Mouse (Mus musculus): ENCODE measurements around the gene Gng8.

The Gng8 gene

DNA sequence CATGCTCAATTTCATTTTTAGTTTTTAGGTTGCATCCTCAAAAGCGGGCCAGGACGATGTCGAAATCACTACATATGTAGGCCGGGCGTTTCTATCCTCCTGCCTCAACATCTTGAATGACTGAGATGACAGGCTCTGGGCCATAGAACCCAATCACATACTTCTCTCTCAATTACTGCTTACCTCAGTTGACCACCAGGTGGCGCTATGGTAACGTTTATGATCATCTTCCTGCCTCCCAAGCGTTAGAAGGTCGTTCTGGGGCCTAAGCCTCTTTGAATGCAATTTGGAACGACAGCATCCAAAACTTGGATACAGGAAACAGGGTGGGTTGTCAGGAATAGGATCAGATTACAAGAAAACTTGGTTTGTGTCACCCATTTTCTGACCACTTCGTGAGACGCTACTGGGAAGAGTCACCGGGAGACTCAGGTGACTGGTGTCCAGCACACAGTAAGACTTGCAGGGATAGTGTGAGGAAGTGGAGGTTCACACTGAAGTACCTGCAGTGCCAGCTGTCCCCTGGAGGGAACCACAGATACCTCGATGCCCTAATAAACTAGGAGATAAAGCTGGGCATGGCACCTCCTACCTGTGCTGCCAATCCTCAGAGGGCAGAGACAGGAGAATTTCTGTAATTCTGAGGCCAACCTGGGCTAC, 40.5 kb downstream of the Gng8 start:
- DNase-seq = peak; percentile 86

DNA sequence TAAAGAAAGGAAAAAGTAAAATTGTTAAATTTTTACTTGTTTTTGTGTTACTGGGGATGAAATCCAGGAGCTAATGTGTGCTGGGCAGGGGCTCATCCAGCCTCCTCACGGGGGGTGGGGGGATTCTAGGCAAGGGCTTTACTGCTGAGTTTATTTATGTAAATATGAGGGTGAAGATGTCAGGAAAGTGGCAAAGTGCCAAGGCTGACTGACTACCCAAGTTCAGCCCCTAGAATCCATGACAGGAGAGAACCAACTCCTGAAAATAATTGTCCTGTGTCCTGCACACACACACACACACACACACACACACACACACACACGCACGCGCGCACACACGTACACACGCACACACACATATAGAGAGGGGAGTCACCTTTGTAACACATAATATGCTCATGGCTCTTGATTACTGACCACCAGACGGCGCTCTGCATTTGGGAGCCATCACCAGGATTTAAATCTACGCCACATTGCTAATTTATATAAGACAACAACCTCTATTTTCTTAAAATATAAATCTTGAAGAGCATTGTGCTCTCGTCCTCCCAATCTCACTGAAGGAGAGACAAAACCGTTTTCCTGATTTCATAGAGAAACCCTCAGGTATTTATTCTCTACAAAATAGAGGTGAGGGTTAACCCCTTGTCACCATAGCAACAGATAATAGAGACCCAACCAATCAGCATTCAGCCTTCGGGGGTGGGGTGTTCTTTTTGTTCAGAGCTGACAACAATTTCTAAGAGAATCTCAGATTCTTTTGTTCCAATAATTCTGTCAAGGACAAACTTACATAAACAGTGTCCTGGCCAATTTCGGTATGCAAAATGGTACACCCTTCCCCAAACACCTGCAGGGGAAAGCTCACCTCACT, 41.4 kb downstream of the Gng8 start:
- DNase-seq = peak; percentile 55

DNA sequence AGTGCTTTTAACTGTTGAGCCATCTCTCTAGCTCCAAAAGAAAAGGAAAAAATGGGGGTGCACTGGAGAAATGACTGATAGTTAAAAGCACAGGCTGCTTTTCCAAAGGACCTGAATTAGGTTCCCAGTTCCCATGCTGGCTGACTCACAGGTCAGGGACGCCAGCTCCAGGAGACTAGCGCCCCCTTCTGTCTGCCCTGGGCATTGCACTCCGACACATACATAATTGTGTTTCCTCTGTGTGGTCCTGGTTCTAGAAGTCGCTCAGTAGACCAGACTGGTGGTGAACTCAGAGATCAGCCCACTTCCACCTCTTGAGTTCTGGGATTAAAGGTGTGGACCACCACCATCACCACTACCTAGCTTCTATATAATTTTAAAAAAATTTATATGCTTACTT, 45.7 kb downstream of the Gng8 start:
- no peak for DNase-seq

- no peak for DNase-seq
Measured at GRCm38 (mm10) chr7:16938117-16938791, 46.7 kb downstream of the Gng8 start.

DNA sequence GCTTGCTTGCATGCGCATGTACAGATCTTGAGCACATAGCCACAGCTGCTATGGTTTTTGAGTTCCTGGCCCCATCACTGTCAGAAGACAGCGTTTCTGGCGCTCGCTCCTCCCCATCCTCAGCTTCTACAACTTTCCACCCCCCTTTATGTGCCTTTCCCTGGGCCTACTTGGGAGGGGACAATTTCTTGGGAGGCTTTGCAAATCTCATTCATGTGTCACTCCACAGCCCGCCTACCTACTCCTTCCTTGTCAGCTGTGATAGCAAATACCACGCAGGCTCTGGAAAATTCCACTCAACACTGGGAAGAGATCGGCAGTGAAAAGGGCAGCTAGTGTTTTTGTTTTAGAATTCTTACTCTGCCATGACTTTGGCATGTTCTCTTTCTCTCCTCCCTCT, 48.7 kb downstream of the Gng8 start:
- DNase-seq = no peak

- no peak for DNase-seq
Measured at GRCm38 (mm10) chr7:16942861-16943260, 51.3 kb downstream of the Gng8 start.

DNA sequence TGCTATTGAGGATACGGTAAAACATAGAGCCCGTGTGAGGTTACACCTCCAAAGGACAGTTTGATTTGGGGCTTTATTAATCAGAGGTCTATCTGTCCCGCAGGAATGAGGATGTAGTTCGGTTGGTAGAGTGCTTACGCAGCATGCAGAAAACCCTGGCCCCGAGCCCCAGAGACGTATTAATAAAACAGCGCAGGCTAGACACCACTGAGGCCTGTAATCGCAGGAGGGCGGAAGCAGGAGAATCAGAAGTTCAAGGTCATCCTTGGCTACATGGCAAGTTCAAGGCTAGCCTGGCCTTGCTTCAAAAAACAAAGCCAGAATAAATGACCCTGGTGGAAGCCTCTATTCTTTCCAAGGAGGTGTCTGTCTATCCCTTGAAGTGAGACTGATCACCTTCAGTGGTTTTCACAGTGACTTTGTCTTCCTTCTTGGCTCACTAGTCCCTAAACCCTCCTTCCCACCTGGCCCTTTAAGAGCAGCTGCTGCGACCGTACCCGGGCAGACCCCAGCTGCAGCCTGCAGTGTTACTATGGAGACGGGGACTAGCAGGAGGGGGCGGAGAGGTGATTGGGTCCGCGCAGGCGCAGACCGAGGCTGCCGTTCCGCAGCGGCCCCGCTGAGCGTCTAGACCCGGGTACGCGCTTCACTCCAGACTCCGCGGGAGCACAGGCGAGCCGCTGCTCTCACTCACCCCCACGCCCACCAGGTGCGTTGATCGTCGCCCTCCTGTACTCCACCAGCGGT, 52.6 kb downstream of the Gng8 start, which contains the start of gene Pnmal2:
Gene Pnmal2, plus strand, starts transcription at position 622 of the 747 bp plus-strand sequence.
- DNase-seq = peak; percentile 73

GRCm38 (mm10) chr7:16944808-16945315, 53.3 kb downstream of the Gng8 start:
- no peak for DNase-seq

Data from kidney, adult 18-20 months (tissue).